Mouse (Mus musculus) hematopoietic stem cell, adult 5-6 weeks (primary cell): Measurements from ENCODE around the gene Cdc14b. TPM values are rescaled to one million over a fixed set of nuclear protein-coding genes. Genes with fewer than 3 reads are reported as not detected.

Experiments
- ATAC-seq, 2 experiments: fragments of 125-278 bp in 1 of 2; replicated peaks in 1 of 2; 2 replicates each; pipeline ENCODE4 v1.8.0; 2016 to 2017; ENCODE audit warnings: inconsistent platforms in 2 of 2, mild to moderate bottlenecking in 2 of 2, moderate number of reproducible peaks in 2 of 2, low read depth in 1 of 2, moderate TSS enrichment in 1 of 2; ENCODE audit not compliant: low FRiP score in 2 of 2, poor library complexity in 2 of 2, severe bottlenecking in 2 of 2, insufficient read depth in 1 of 2, low TSS enrichment in 1 of 2
- total RNA-seq: library from RNA; stranded (forward); fragments of 172-1452, 232-1000 nt; gene quantifications from 2 replicates; pipeline ENCODE4 v1.2.3, GENCODE M21; 2017

Cdc14b gene
- total RNA-seq, 1 experiment from 2014 or later: 3.9 TPM

GRCm38 (mm10) chr13:64248775-64249524 lies 26.1 kb downstream of the Cdc14b start:
- peak; percentile 94 to 96 for ATAC-seq

DNA sequence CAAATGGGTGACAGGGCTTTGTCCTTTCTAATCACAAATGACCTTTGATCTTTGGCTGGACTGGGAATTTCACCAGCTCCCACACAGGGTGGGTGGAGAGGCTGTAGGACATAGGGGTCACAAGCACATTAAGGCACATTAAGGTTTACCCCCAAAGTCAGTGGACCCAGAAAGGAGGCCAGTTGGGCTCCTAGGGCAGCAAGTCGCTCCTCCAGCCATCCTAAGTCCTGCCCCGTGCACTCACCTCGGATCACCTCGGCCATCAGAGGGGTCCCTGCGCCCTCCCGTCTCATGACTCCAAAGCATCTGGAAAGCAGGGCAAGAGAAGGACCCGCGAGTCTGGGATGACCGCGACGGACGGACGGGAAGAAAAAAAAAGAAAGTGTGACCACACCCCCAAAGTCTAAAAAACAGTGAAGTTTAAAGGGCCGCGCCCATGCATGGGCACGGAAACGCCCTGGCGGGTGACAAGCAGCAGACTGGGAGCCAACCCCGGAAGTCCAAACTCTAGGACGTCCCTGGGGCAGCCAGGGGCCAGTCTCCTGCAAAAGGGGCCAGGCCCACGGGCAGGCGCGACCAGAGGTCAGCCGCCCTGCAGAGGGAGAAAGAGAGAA lies 26.8 kb downstream of the Cdc14b start:
- ATAC-seq: peak; percentile 86 to 92

GRCm38 (mm10) chr13:64246106-64246505 lies 29.0 kb downstream of the Cdc14b start:
- no peak for ATAC-seq

DNA sequence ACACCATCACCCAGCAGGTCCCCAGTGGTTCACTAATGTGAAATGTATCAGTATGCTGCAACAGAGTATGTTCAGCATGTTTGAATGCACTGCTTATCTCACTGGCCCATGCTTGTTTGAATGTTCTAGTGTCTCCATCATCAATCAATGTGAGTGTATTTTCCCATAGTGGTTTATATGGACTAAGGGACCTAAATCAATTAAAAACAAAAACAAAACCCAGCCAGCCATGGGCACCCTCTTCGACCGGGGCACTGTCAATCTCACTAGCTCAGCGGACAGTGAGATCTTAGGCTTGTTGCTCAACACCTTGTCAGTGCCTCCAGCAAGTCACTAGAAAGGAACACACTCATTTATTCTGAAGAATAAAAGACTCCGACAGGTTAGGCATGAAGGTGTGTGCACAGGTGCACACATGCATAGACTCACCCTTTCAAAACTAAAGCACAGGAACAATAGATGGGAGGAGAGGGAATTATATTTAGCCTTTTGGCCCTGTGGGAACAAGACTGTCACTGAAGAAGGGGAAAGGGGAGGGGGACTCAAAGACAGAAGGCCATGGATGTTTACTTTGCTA lies 30.3 kb downstream of the Cdc14b start:
- no peak for ATAC-seq

- ATAC-seq: no peak
Measured at GRCm38 (mm10) chr13:64242721-64243120, 32.4 kb downstream of the Cdc14b start.

- no peak for ATAC-seq
Measured at GRCm38 (mm10) chr13:64240626-64241025, 34.5 kb downstream of the Cdc14b start.

GRCm38 (mm10) chr13:64237681-64238157 lies 37.4 kb downstream of the Cdc14b start:
- ATAC-seq: no peak

DNA sequence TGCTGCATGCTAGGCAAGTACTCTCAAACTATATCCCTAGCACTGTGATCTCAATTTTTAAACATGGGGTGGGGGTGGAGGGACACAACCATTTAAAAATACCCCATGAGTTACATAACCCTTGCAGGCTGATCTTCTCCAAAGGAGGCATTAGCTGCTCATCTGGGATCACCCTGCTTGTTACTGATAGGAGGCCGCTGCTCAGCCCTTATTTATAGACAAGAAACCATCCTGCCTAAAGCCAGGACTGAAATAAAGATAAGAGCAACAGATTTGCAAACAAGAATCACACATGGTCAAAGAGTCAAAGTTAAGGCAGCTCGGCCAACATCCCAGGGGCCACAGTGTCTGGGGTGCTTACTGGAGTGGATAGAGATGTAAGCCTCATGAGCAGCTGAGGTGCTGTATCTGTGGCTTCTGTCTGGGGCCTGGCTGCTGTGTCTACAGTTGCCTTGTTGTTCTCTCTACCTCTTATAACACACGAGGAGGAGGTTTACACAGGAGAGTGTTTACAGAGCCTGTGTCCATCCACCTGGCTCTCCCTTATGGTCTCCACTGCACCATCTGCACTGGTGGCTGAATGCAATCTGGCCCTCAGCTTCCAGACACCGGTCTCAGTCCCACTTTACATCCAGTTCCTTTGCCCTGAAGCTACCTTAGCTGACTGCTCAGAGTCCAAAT lies 38.0 kb downstream of the Cdc14b start:
- ATAC-seq: 0 out of 4 replicates have a peak, but pooled peaks of 1 of the 2 experiments have one; percentile 22

DNA sequence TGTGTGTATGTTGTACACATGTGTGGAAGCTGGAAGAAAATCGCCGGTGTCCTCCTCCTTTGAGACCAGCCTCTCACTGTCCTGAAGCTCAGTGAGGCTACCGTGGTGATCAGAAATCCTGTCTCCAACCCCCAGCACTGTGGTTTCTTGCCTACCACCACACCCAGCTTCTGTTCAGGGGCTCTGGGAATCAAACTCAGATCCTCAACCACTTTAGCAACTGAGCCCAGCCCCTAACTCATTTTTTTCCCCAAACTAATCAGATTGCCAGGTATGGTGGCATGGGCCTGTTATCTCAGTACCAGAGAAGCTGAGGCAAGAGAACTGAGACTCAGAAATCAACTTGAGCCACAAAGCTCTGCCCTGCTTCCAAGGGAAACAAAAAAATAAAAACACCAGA lies 39.3 kb downstream of the Cdc14b start:
- no peak for ATAC-seq

DNA sequence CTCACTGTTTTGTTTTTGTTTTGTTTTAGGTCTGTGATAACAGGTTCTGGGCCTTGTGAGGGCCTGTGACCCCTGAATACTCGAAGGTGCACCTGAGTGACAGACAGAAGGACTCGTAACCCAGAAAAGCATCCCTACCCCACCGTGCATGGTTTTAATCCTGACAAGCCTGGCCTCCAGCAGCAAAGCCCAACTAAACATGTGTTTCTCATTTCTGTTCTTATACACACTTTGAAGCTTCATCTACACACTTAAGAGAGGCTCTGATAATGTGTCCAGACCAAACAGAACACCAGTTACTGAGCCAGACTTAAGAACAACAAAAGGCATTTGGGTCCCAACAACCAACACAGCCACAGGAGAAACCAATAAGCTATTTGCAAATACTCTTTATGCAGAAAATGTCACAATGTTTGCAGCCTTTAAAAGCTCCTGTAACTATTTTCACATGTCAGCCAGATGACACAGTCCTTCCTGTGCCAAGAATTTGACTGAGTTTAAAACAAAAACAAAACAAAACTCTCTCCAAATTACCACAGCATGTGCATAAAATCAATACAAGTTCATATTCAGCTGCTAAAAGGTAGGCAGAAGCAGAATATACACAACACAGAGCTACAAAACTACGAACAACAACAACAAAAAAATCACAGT lies 39.9 kb downstream of the Cdc14b start:
- no peak for ATAC-seq

- ATAC-seq: no peak
Measured at GRCm38 (mm10) chr13:64233139-64233538, 42.0 kb downstream of the Cdc14b start.

GRCm38 (mm10) chr13:64226725-64227124 lies 48.4 kb downstream of the Cdc14b start:
- no peak for ATAC-seq

DNA sequence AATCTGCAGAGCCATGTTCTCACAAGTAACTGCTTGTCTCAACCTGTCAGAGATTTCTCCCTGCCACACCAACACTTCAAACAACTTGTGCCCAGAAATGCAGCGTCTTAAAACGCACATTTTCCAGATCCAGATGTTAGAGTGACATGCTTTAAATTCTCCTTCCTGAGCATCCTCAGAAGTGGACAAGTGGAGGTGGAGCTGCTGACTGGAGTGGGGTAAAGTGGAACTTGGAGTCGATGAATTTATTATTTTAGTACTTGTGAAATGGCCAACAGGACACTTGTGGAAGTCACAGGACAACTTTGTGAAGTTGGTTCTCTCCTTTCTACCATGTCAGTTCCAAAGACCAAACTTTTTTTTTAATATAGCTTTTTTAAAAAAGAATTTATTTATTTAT lies 49.4 kb downstream of the Cdc14b start:
- no peak for ATAC-seq

GRCm38 (mm10) chr13:64214891-64215290 lies 60.2 kb downstream of the Cdc14b start:
- no peak for ATAC-seq

- no peak for ATAC-seq
Measured at GRCm38 (mm10) chr13:64211995-64212603, 63.0 kb downstream of the Cdc14b start.

DNA sequence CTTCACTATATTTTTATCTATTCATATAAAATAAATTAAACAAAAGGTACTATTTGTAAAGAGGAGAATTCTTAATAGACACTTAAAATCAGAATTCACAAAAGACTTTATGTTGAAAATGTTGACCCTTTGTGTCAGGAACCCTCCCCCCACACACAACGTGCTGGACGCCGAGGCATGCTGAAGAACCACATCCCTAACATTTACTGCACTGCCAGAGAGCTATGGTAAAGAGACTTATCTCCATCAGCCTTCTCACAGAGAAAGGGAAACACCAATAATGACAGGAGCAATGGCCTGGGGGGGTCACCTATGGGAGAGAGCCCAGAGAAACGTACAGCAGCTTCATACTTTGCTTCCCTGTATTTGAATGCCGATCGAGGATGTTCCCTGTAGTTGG lies 66.9 kb downstream of the Cdc14b start:
- ATAC-seq: no peak

DNA sequence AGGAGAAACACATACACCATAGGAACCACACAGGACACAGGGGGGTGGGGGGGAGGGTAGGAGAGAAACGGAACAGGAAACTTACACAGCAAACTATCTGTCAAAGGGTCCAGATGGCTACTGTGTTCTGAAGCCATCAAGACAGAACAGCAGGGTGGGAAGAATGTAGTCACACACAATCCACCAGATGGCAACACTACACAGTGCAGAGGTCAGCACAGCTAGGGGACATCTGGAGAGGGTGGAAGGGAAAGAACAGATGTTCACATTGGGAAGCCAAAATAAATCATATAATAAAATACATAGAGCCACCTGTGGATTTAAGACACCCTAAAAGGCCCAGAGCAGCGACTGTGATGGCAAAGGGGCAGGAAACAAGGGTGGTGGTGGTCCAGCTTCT lies 69.9 kb downstream of the Cdc14b start:
- peak in 1 of 2 experiments; percentile 37; a peak in 2 of 4 replicates for ATAC-seq
